Mouse (Mus musculus) hindbrain, embryonic 14.5 days (tissue): ENCODE data around the gene Gm5105. TPM values are rescaled to one million over a fixed set of nuclear protein-coding genes. Genes with fewer than 3 reads are reported as not detected.

Experiments
- ATAC-seq: fragments of 200-750 bp; cut with Nextera tagmentation; 2 replicates; pipeline ENCODE4 v1.8.0; 2017; ENCODE audit warnings: moderate number of reproducible peaks, mild to moderate bottlenecking, moderate TSS enrichment, moderate library complexity; ENCODE audit not compliant: low FRiP score
- DNase-seq: peaks from one replicate; pipeline ENCODE4 v3.0.0-alpha.2; 2015; ENCODE audit warnings: low spot score
- H3K27ac ChIP-seq: fragments of 300-500 bp; sonication (generic); 2 replicates; pipeline ENCODE4 v1.5.1; 2014; ENCODE audit warnings: mild to moderate bottlenecking, moderate library complexity
- H3K27me3 ChIP-seq: fragments of 300-500 bp; sonication (generic); 2 replicates; pipeline ENCODE4 v1.6.1; 2014; ENCODE audit warnings: mild to moderate bottlenecking, low read length, mixed read lengths; ENCODE audit not compliant: control insufficient read depth, insufficient read depth
- H3K36me3 ChIP-seq: fragments of 300-500 bp; sonication (generic); replicated peaks from 2 replicates; pipeline ENCODE4 v1.6.1; 2014; ENCODE audit not compliant: control insufficient read depth, insufficient read depth
- H3K4me1 ChIP-seq: fragments of 300-500 bp; sonication (generic); replicated peaks from 2 replicates; pipeline ENCODE4 v1.6.1; 2014; ENCODE audit warnings: antibody characterized with exemption, low read length, mixed read lengths; ENCODE audit not compliant: control insufficient read depth, insufficient read depth
- H3K4me2 ChIP-seq: fragments of 300-500 bp; sonication (generic); replicated peaks from 2 replicates; pipeline ENCODE4 v1.6.1; 2014; ENCODE audit warnings: mild to moderate bottlenecking, moderate library complexity
- H3K4me3 ChIP-seq: fragments of 300-500 bp; sonication (generic); replicated peaks from 2 replicates; pipeline ENCODE4 v1.5.1; 2014; ENCODE audit warnings: mild to moderate bottlenecking, low read length
- H3K9ac ChIP-seq: fragments of 300-500 bp; sonication (generic); 2 replicates; pipeline ENCODE4 v1.6.1; 2014
- H3K9me3 ChIP-seq: fragments of 300-500 bp; sonication (generic); 2 replicates; pipeline ENCODE4 v1.6.1; 2016; ENCODE audit warnings: low read length; ENCODE audit not compliant: control insufficient read depth
- WGBS: fragments of 180-500 bp; shearing (Covaris S2); extraction: QIAGEN DNeasy Blood & Tissue Kit; methylation state at CpG from one replicate; pipeline ENCODE4 v1.1.7; 2014; 5-methylcytosine and 5-hydroxymethylcytosine counted together
- polyA plus RNA-seq: library from polyadenylated mRNA; unstranded; fragments of >200 nt; fragmentation: Nextera tagmentation; extraction: Ambion mirVana; gene quantifications from 2 replicates; pipeline ENCODE4 v1.2.1, GENCODE M21; 2014

The Gm5105 gene
- polyA plus RNA-seq, 1 experiment from 2014 or later: 0.29 TPM

- H3K9ac ChIP-seq: no peak overlapping the region
- H3K9me3 ChIP-seq: no peaks in the 10 kb centered on the region
- H3K4me3 ChIP-seq: no peak overlapping the region
- WGBS: 87% methylated on average over 4 of the region's 4 CpGs
- no peaks in the 10 kb centered on the region for H3K27me3 ChIP-seq
- DNase-seq (no peak), ATAC-seq (no peak)
- H3K36me3 ChIP-seq: no peaks in the 10 kb centered on the region
- no peak overlapping the region for H3K4me2 ChIP-seq
- H3K27ac ChIP-seq: no peak overlapping the region
- peaks cover 18% of the 10 kb centered on the region for H3K4me1 ChIP-seq
Measured at GRCm38 (mm10) chr3:138062673-138063072, 4.5 kb downstream of the Gm5105 start.

DNA sequence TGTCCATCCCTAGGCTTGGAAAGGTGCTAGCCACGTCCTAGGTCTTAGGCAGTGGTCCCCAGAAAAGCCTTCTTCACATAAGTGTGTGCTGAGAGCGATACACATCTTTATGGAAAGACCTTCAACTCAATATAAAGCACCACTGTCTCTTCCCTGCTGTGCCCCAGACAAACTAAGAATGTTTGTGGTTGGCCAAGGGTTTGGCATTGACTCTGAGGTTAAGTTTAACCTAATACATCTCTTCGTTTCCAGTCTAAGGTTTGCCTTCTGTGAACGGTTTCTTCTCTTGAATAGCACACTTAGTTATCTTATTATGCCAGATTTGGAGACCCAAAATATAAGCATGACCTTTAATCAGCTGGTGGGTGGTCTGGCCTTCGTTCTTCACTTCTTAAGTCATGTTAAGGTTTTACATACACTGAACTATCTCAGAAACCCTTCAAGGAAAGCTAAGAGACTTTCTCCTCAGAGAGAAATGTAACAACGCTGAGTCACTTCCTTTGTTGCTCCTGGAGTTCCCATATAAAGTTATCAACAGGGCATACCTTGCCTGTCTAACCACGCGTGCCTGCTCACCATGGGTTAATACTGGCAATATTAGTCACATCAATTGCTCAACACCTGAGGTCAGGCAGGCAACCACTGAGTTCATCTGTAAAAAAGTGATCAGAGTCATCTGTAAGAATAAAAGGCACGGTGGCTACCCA is 5.8 kb downstream of the Gm5105 start:
- no peaks in the 10 kb centered on the region for H3K27me3 ChIP-seq
- no peak overlapping the region for H3K4me3 ChIP-seq
- peaks cover 13% of the 10 kb centered on the region for H3K4me1 ChIP-seq
- no peak overlapping the region for H3K27ac ChIP-seq
- H3K4me2 ChIP-seq: no peak overlapping the region
- H3K36me3 ChIP-seq: no peaks in the 10 kb centered on the region
- no peak overlapping the region for H3K9ac ChIP-seq
- ATAC-seq: no peak
- 89% methylated on average over 9 of the region's 9 CpGs for WGBS
- no peak for DNase-seq
- no peaks in the 10 kb centered on the region for H3K9me3 ChIP-seq

DNA sequence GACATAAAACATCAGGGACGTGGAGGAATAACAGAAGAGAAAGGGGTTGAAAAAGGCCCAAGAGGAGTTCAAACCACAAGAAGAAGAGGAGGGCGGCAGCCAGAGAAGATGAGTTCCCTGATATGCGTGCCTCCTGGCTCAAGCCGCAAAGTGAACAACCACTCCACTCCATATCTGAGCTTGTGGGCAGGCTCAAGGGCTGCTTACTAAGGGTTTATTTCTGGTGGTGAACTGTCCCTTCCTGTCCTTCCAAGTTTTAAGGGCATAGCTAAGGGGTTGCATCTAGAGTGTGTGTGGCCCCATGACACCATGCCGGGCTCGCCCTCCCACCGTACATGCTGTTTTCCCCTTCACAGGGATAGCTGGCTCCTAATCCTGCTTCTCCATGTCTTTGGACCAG is 6.8 kb downstream of the Gm5105 start:
- ATAC-seq: no peak
- Histone ChIP-seq H3K36me3 (no peaks in the 10 kb centered on the region), H3K4me2 (no peak overlapping the region), H3K4me1 (peaks cover 7% of the 10 kb centered on the region; the same call in 1 of the 2 replicates), H3K4me3 (no peak overlapping the region), H3K27me3 (no peaks in the 10 kb centered on the region), H3K27ac (no peak overlapping the region), H3K9me3 (no peaks in the 10 kb centered on the region), H3K9ac (no peak overlapping the region)
- WGBS: 94% methylated on average over 7 of the region's 7 CpGs
- DNase-seq: no peak

- WGBS: 63% methylated on average over 4 of the region's 4 CpGs
- H3K36me3 ChIP-seq: no peaks in the 10 kb centered on the region
- H3K4me3 ChIP-seq: no peak overlapping the region
- no peak for ATAC-seq
- no peak for DNase-seq
- H3K9ac ChIP-seq: no peak overlapping the region
- no peaks in the 10 kb centered on the region for H3K27me3 ChIP-seq
- H3K4me2 ChIP-seq: no peak overlapping the region
- no peaks in the 10 kb centered on the region for H3K4me1 ChIP-seq
- no peaks in the 10 kb centered on the region for H3K9me3 ChIP-seq
- H3K27ac ChIP-seq: no peak overlapping the region
Measured at GRCm38 (mm10) chr3:138058226-138058625, 9.0 kb downstream of the Gm5105 start.

GRCm38 (mm10) chr3:138056976-138057375 is 10.2 kb downstream of the Gm5105 start:
- no peaks in the 10 kb centered on the region for H3K4me1 ChIP-seq
- no peaks in the 10 kb centered on the region for H3K9me3 ChIP-seq
- H3K9ac ChIP-seq: no peak overlapping the region
- no peaks in the 10 kb centered on the region for H3K27me3 ChIP-seq
- 50% methylated on average over 7 of the region's 7 CpGs for WGBS
- H3K27ac ChIP-seq: no peak overlapping the region
- DNase-seq (no peak), ATAC-seq (peak; percentile 55; the same call in 1 of the 2 replicates)
- no peak overlapping the region for H3K4me2 ChIP-seq
- H3K4me3 ChIP-seq: no peak overlapping the region
- H3K36me3 ChIP-seq: no peaks in the 10 kb centered on the region

DNA sequence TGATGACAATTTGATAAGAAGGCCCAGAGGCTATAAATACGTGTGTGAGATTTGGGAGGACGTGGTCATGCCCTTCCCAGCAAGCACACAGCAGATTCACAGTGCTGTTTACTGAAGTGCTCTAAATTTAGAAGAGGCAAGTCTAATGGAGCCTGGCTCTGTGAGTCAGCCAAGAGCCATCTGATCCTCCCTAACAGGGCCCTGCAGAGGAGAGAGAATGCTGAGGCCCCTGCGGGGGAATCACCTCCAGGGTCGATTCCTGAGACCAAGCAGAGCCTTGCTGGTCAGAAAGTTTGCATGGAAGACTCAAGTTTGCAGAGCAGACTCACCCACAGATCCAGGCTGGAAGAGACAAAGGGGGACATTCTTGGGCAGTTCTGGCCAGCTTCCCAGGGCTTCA is 13.2 kb downstream of the Gm5105 start:
- no peaks in the 10 kb centered on the region for H3K36me3 ChIP-seq
- no peak for DNase-seq
- no peak overlapping the region for H3K9ac ChIP-seq
- no peak overlapping the region for H3K27ac ChIP-seq
- no peak for ATAC-seq
- no peaks in the 10 kb centered on the region for H3K9me3 ChIP-seq
- 51% methylated on average over 4 of the region's 4 CpGs for WGBS
- no peaks in the 10 kb centered on the region for H3K27me3 ChIP-seq
- H3K4me1 ChIP-seq: no peaks in the 10 kb centered on the region
- no peak overlapping the region for H3K4me3 ChIP-seq
- H3K4me2 ChIP-seq: no peak overlapping the region

- Histone ChIP-seq H3K36me3 (no peaks in the 10 kb centered on the region), H3K27me3 (no peaks in the 10 kb centered on the region), H3K9me3 (no peaks in the 10 kb centered on the region), H3K4me2 (no peak overlapping the region), H3K4me1 (no peaks in the 10 kb centered on the region), H3K27ac (no peak overlapping the region), H3K9ac (no peak overlapping the region), H3K4me3 (no peak overlapping the region)
- 78% methylated on average over 3 of the region's 3 CpGs for WGBS
- DNase-seq (no peak), ATAC-seq (no peak)
Measured at GRCm38 (mm10) chr3:138051431-138051830, 15.8 kb downstream of the Gm5105 start.

DNA sequence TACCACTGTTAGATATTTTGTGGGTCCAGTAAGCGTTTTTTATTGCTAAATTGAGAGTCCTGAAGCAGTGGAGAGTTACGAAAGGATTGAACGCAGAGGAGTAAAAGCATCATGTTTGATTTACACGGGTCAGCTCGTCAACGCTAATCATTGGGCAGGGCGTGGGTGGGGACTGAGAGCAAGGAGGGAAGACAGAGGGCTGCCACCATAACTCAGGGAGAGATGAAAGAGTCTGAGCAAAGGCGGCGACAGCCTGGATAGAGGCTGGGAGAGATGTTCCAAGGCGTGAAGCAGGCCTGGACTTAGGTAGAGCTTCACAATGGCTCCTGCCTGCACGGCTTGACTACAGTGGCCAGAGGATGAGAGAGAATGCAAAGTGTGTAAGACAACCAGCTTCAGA is 16.4 kb downstream of the Gm5105 start:
- Histone ChIP-seq H3K9me3 (no peaks in the 10 kb centered on the region), H3K27me3 (no peaks in the 10 kb centered on the region), H3K9ac (no peak overlapping the region), H3K4me3 (no peak overlapping the region), H3K36me3 (no peaks in the 10 kb centered on the region), H3K4me2 (no peak overlapping the region), H3K27ac (no peak overlapping the region), H3K4me1 (no peaks in the 10 kb centered on the region)
- DNase-seq (no peak), ATAC-seq (no peak)
- WGBS: 92% methylated on average over 11 of the region's 11 CpGs

DNA sequence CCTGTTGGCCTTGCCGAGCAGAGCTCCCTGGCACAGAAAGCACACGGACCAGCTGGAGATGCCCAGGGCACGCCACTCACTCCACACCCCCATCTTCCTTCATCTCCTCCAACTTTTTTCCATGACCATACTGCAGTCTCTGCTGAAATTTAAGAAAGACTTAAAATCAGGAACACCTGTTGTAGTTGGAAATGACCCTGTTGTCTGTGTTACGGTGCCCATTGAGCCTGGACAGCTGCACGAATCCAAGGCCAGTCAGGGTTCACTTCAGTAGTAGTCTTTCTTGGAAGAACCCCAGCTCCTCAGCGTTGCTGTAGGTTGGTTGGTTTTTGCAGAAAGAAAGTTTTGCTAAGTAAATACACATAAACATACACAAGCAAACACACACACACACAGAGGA is 17.6 kb downstream of the Gm5105 start:
- H3K9me3 ChIP-seq: no peaks in the 10 kb centered on the region
- no peaks in the 10 kb centered on the region for H3K27me3 ChIP-seq
- DNase-seq (no peak), ATAC-seq (no peak)
- H3K4me3 ChIP-seq: no peak overlapping the region
- H3K36me3 ChIP-seq: no peaks in the 10 kb centered on the region
- no peak overlapping the region for H3K9ac ChIP-seq
- H3K27ac ChIP-seq: no peak overlapping the region
- no peaks in the 10 kb centered on the region for H3K4me1 ChIP-seq
- H3K4me2 ChIP-seq: no peak overlapping the region
- 91% methylated on average over 6 of the region's 6 CpGs for WGBS

DNA sequence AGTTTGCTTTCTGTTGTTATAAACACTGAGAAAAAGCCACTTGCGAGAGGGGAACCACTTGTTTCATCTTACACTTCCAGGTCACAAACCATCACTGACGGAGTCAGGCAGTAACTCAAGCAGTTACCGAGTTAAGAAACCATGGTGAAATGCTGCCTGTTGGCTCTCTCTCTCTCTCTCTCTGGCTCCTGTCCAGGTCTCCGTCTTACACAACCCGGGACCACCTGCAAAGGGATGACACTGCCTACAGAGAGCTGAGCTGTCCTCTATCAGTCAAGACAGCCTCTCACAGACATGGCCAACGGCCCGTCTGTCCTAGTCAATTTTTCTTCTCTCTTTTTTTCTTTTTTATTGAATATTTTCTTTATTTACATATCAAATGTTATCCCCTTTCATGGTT is 23.9 kb downstream of the Gm5105 start:
- no peaks in the 10 kb centered on the region for H3K27me3 ChIP-seq
- no peak overlapping the region for H3K27ac ChIP-seq
- H3K36me3 ChIP-seq: no peaks in the 10 kb centered on the region
- H3K4me3 ChIP-seq: no peak overlapping the region
- DNase-seq (no peak), ATAC-seq (no peak)
- H3K9ac ChIP-seq: no peak overlapping the region
- no peak overlapping the region for H3K4me2 ChIP-seq
- no peaks in the 10 kb centered on the region for H3K9me3 ChIP-seq
- no peaks in the 10 kb centered on the region for H3K4me1 ChIP-seq
- 59% methylated on average over 7 of the region's 7 CpGs for WGBS
